27 mouse cellular contexts compared by ENCODE assay signal in the genomic region with DNA sequence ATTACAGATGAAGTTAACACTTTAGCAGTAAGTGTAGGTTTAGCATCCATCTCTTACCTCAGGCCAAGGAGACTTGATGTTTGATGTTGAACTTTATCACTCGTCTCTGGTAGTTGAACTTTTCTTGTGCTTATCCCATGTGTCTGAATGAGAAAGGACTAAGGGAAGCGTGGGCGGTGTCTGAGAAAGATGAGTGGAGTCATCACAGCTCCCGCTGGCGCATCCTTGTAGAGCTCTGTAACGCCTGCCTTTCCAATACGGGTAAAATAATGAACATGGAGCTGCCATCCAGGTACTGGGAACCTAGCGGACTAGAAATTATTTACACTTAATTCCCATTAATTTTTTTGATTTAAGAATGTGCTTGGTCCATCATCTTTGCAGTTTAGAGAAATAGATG.
"Had no signal": no experiment of that assay in that cellular context is flagged by ENCODE, and none has a peak within 500 bp of the region (broad histone marks: within the 10 kb centered on the region; RNA-seq: fewer than 3 reads in every experiment).

No protein-coding gene starts in this region.

- H3K9ac ChIP-seq: heart, embryonic 12.5 days; hindbrain, embryonic 12.5 days; hindbrain, embryonic 14.5 days; intestine, embryonic 15.5 days; limb, embryonic 12.5 days; liver, embryonic 13.5 days had no signal

- H3K9me3 ChIP-seq: heart, embryonic 10.5 days; heart, embryonic 12.5 days; hindbrain, embryonic 10.5 days; hindbrain, embryonic 12.5 days; intestine, embryonic 15.5 days; limb, embryonic 10.5 days; limb, embryonic 12.5 days; liver, embryonic 13.5 days had no signal

- H3K27me3 ChIP-seq: heart, embryonic 12.5 days; hindbrain, embryonic 12.5 days; intestine, embryonic 15.5 days; limb, embryonic 12.5 days; liver, embryonic 13.5 days had no signal

- DNase-seq: gastrocnemius, adult 2 months; gastrocnemius, postnatal 10 days; gastrocnemius, postnatal 25 days; heart, adult 2 months; heart, postnatal 10 days; heart, postnatal 4 days; kidney, adult 18-20 months; kidney, adult 8-10 months; kidney, postnatal 10 days; kidney, postnatal 25 days; kidney, postnatal 4 days; liver; liver, embryonic 13.5 days had no signal

- H3K4me3 ChIP-seq: gastrocnemius, adult 2 months; heart, adult 2 months; heart, embryonic 10.5 days; heart, embryonic 12.5 days; hindbrain, embryonic 10.5 days; hindbrain, embryonic 12.5 days; intestine, embryonic 15.5 days; layer of hippocampus, adult 2 months; left cerebral cortex, adult 2 months; limb, embryonic 10.5 days; limb, embryonic 12.5 days; liver, embryonic 13.5 days had no signal

- H3K27ac ChIP-seq: gastrocnemius, adult 2 months; heart, adult 2 months; heart, embryonic 10.5 days; hindbrain, embryonic 10.5 days; hindbrain, embryonic 12.5 days; hindbrain, embryonic 14.5 days; intestine, embryonic 15.5 days; layer of hippocampus, adult 2 months; left cerebral cortex, adult 2 months; limb, embryonic 10.5 days; limb, embryonic 12.5 days; liver, embryonic 13.5 days had no signal

- H3K4me2 ChIP-seq: heart, embryonic 12.5 days; hindbrain, embryonic 12.5 days; hindbrain, embryonic 14.5 days; intestine, embryonic 15.5 days; limb, embryonic 12.5 days; liver, embryonic 11.5 days; liver, embryonic 13.5 days had no signal

- ATAC-seq: hindbrain, embryonic 16.5 days; inflammation-experienced regulatory T-cells, adult 6 months; intestine, postnatal 0 days had no signal

- H3K4me1 ChIP-seq: heart, embryonic 10.5 days; hindbrain, embryonic 10.5 days; hindbrain, embryonic 12.5 days; intestine, embryonic 15.5 days; limb, embryonic 10.5 days; limb, embryonic 12.5 days had no signal
